Mouse (Mus musculus) embryonic facial prominence, embryonic 10.5 days (tissue): ENCODE results near the gene Ifnl2. TPM values are rescaled to one million over a fixed set of nuclear protein-coding genes. Genes with fewer than 3 reads are reported as not detected.
"Not testable (repeated sequence)": the region's sequence is repeated elsewhere in the genome, so short reads cannot be mapped to it uniquely, and the experiment has no call there.

ENCODE experiments used
- DNase-seq: peaks from one replicate; pipeline ENCODE4 v3.0.0-alpha.2; 2017; ENCODE audit warnings: low spot score
- H3K27ac ChIP-seq: fragments of 300-500 bp; sonication (generic); replicated peaks from 2 replicates; pipeline ENCODE4 v1.5.1; 2016; ENCODE audit warnings: mild to moderate bottlenecking
- H3K27me3 ChIP-seq: fragments of 300-500 bp; sonication (generic); replicated peaks from 2 replicates; pipeline ENCODE4 v1.6.1; 2016; ENCODE audit warnings: low read depth, mild to moderate bottlenecking; ENCODE audit not compliant: poor library complexity, severe bottlenecking
- H3K36me3 ChIP-seq: fragments of 300-500 bp; sonication (generic); replicated peaks from 2 replicates; pipeline ENCODE4 v1.6.1; 2016; ENCODE audit warnings: mild to moderate bottlenecking, moderate library complexity
- H3K4me1 ChIP-seq: fragments of 300-500 bp; sonication (generic); 2 replicates; pipeline ENCODE4 v1.6.1; 2016
- H3K4me3 ChIP-seq: fragments of 300-500 bp; sonication (generic); 2 replicates; pipeline ENCODE4 v1.5.1; 2016; ENCODE audit warnings: mild to moderate bottlenecking, moderate library complexity
- H3K9me3 ChIP-seq: fragments of 300-500 bp; sonication (generic); 2 replicates; pipeline ENCODE4 v1.6.1; 2016; ENCODE audit warnings: mild to moderate bottlenecking
- WGBS: fragments of 180-500 bp; shearing (Covaris S2); methylation state at CpG from one replicate; pipeline ENCODE4 v1.1.7; 2016; 5-methylcytosine and 5-hydroxymethylcytosine counted together
- polyA plus RNA-seq: library from polyadenylated mRNA; unstranded; fragments of >200 nt; fragmentation: Nextera tagmentation; extraction: Ambion mirVana; gene quantifications from 2 replicates; pipeline ENCODE4 v1.2.1, GENCODE M21; 2016

Ifnl2 gene
- polyA plus RNA-seq, 1 experiment from 2014 or later: not detected

GRCm38 (mm10) chr7:28540526-28540925, 30.3 kb upstream of the Ifnl2 start, which contains the start of gene Sycn:
TSS of gene Sycn (plus strand) at chr7:28540885.
- no peak for DNase-seq
- no peak within 1 kb of the TSS for H3K27ac ChIP-seq
- no peak within 1 kb of the TSS for H3K4me3 ChIP-seq
- 84% methylated on average over 4 of the region's 4 CpGs for WGBS
- no peaks in the 10 kb centered on the region for H3K36me3 ChIP-seq
- H3K9me3 ChIP-seq: no peaks in the 10 kb centered on the region
- H3K27me3 ChIP-seq: peaks cover 27% of the 10 kb centered on the region
- H3K4me1 ChIP-seq: peaks cover 21% of the 10 kb centered on the region

- H3K27ac ChIP-seq, H3K4me1 ChIP-seq, H3K36me3 ChIP-seq, H3K4me3 ChIP-seq, H3K9me3 ChIP-seq, DNase-seq: not testable (repeated sequence)
- H3K27me3 ChIP-seq: peaks cover 11% of the 10 kb centered on the region
- WGBS: 89% methylated on average over 6 of the region's 6 CpGs
These were observed 28.6 kb upstream of the Ifnl2 start for GRCm38 (mm10) chr7:28538886-28539285.

DNA sequence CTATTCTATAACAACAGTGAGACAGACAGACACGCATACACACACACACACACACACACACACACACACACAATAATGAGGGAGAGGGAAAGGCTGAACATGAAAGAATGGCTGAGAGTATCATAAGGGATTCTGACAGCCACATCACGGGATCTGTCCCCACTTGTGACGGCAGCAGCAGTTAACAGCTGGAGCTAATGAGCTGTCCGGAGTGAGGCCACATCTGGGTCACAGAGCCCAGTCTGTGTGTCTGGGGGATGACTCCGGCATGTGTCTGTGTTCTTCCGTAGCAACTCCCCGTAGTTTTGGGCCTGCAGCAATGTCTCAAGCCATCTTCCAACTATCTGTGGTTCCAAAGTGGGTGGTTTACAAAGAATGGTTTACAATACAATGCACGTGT, 21.8 kb upstream of the Ifnl2 start:
- no peaks in the 10 kb centered on the region for H3K9me3 ChIP-seq
- peaks cover 5% of the 10 kb centered on the region; the same call in 1 of the 2 replicates for H3K27me3 ChIP-seq
- WGBS: 59% methylated on average over 8 of the region's 8 CpGs
- no peak overlapping the region for H3K4me3 ChIP-seq
- no peak for DNase-seq
- H3K36me3 ChIP-seq: no peaks in the 10 kb centered on the region
- H3K27ac ChIP-seq: no peak overlapping the region
- H3K4me1 ChIP-seq: peaks cover 7% of the 10 kb centered on the region

DNA sequence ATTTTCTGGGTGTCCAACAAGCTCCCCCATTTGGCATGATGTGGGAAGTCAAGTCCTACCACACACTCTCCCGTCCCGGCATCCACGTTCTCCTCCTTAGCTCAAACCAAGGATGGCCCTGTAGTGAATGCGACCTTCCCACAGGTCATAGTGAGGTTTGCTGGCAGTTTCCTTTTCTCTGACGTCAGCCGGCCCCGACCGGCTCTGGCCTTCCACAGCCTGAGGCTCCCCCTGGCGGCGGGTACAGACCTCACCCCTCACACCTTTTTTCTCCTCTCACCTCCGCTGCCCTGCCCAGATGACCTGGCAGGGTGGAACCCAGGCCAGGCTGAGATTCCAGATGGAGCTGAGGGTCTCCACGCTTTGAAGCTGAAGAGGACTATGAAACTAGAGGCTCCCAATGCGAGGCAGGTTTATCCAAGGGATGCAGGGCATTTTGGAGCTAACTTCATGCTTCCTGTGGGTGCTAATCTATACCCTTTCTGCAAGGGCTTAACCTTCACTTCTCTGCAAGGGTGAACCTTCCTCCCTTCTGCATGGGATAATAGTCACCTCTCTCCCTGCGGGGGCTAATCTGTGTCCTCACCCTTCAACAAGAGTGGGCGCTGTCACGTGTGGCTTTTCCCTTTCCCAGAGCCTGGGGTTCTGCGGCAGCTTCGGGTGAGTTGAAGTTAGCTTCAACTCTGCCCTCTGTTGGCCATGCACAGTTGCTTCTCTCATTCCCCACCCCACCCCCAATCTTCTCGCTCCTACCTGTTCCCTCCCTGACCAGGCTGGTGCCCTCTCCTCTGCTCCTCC, 17.9 kb upstream of the Ifnl2 start:
- WGBS: 5% methylated on average over 19 of the region's 19 CpGs

GRCm38 (mm10) chr7:28522536-28522935, 12.3 kb upstream of the Ifnl2 start, which contains the start of gene Ifnl3:
TSS of gene Ifnl3 (plus strand) at chr7:28522836.
- not testable (repeated sequence) for H3K4me1 ChIP-seq, H3K4me3 ChIP-seq, DNase-seq, H3K27me3 ChIP-seq, H3K27ac ChIP-seq, H3K9me3 ChIP-seq, H3K36me3 ChIP-seq
- WGBS: 76% methylated on average over 5 of the region's 6 CpGs

More for the DNA sequence above, 17.9 kb upstream of the Ifnl2 start:
- H3K4me1 ChIP-seq: peaks cover 7% of the 10 kb centered on the region
- no peaks in the 10 kb centered on the region for H3K36me3 ChIP-seq
- H3K27ac ChIP-seq: no peak overlapping the region
- H3K9me3 ChIP-seq: no peaks in the 10 kb centered on the region
- H3K4me3 ChIP-seq: no peak overlapping the region
- DNase-seq: peak; percentile 88
- peaks cover 5% of the 10 kb centered on the region; the same call in 1 of the 2 replicates for H3K27me3 ChIP-seq

- H3K27me3 ChIP-seq: no peaks in the 10 kb centered on the region
- no peaks in the 10 kb centered on the region for H3K4me1 ChIP-seq
- no peak overlapping the region for H3K27ac ChIP-seq
- H3K9me3 ChIP-seq: no peaks in the 10 kb centered on the region
- 72% methylated on average over 8 of the region's 8 CpGs for WGBS
- no peaks in the 10 kb centered on the region for H3K36me3 ChIP-seq
- no peak for DNase-seq
- no peak overlapping the region for H3K4me3 ChIP-seq
These were observed 1.2 kb upstream of the Ifnl2 start for GRCm38 (mm10) chr7:28511441-28511840.

DNA sequence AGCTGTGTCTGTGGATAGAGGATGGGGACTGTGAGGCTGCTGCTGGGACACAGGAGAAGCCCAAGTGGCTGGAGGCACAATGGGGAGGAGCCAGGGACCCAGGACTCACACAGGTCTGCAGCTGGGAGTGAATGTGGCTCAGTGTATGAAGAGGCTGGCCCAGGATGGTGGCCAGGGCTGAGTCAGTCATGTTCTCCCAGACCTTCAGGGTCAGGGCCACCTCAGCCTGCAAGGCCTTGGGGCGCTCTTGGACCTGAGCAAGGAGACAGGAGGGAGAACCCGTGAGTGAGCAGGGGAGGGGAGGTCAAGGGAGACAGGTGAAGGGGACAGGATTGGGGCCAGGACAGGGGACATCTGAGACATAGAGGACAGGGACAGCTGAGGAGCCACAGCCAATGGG, 1.1 kb downstream of the Ifnl2 start:
- 70% methylated on average over 2 of the region's 2 CpGs for WGBS
- not testable (repeated sequence) for H3K9me3 ChIP-seq, H3K36me3 ChIP-seq, H3K4me1 ChIP-seq, H3K4me3 ChIP-seq, DNase-seq, H3K27ac ChIP-seq, H3K27me3 ChIP-seq

- no peaks in the 10 kb centered on the region for H3K27me3 ChIP-seq
These were observed 4.7 kb downstream of the Ifnl2 start for GRCm38 (mm10) chr7:28505585-28505984.

DNA sequence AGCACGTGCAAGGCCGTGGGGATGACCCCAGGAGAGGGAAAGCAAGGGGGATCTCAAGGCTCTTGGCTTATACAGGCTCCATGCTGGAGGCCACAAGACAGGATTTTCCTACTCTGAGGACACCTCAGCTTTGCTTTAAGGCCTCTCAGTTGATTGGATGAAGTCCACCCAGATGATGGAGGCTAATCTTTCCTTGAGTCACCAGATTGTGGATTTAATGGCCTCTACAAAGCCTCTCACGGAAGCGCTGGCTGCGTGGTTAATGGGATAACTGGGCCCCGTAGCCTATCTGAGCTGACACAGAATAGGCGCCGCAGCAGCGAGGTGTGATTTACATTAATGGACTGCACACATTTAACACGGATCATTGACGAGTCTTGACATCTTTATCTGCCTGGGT, 14.8 kb downstream of the Ifnl2 start:
- no peak overlapping the region for H3K27ac ChIP-seq
- H3K4me1 ChIP-seq: peaks cover 5% of the 10 kb centered on the region; the same call in 1 of the 2 replicates
- DNase-seq: no peak
- H3K9me3 ChIP-seq: no peaks in the 10 kb centered on the region; the same call in 1 of the 2 replicates
- WGBS: 86% methylated on average over 11 of the region's 11 CpGs
- H3K36me3 ChIP-seq: no peaks in the 10 kb centered on the region
- H3K27me3 ChIP-seq: no peaks in the 10 kb centered on the region
- H3K4me3 ChIP-seq: no peak overlapping the region

More at GRCm38 (mm10) chr7:28505585-28505984, 4.7 kb downstream of the Ifnl2 start:
- Histone ChIP-seq H3K4me1 (no peaks in the 10 kb centered on the region), H3K9me3 (peaks cover 7% of the 10 kb centered on the region; the same call in 1 of the 2 replicates), H3K27ac (no peak overlapping the region), H3K4me3 (no peak overlapping the region), H3K36me3 (no peaks in the 10 kb centered on the region)
- 10% methylated on average over 5 of the region's 5 CpGs for WGBS
- DNase-seq: peak; percentile 63

DNA sequence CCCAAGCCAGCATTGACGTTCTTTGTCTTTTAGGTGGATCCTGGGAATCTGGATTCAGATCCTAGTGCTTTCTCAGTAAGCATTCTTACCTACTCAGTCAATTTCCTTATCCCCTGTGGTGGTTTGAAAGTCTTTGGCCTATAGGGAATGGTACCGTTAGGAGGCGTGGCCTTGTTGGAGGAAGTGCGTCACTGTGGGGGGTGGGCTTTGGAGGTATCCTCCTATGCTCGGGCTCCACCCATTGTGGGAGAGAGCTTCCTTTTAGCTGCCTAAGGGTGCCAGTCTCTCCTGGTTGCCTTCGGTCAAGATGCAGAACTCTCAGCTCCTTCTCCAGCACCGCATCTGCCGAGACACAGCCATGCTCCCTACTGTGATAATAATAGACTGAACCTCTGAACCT, 17.9 kb downstream of the Ifnl2 start:
- no peaks in the 10 kb centered on the region for H3K9me3 ChIP-seq
- no peak for DNase-seq
- peaks cover 20% of the 10 kb centered on the region for H3K27me3 ChIP-seq
- H3K27ac ChIP-seq: no peak overlapping the region
- 80% methylated on average over 8 of the region's 8 CpGs for WGBS
- no peaks in the 10 kb centered on the region for H3K36me3 ChIP-seq
- H3K4me3 ChIP-seq: no peak overlapping the region
- H3K4me1 ChIP-seq: peaks cover 15% of the 10 kb centered on the region

- H3K4me3 ChIP-seq: peak overlapping the region; percentile 8; the same call in 1 of the 2 replicates
- H3K4me1 ChIP-seq: peaks cover 15% of the 10 kb centered on the region
- no peak for DNase-seq
- WGBS: 30% methylated on average over 14 of the region's 14 CpGs
- no peaks in the 10 kb centered on the region for H3K9me3 ChIP-seq
- no peaks in the 10 kb centered on the region for H3K36me3 ChIP-seq
- H3K27ac ChIP-seq: no peak overlapping the region
- H3K27me3 ChIP-seq: peaks cover 28% of the 10 kb centered on the region
These were observed 19.4 kb downstream of the Ifnl2 start for GRCm38 (mm10) chr7:28490903-28491302.

DNA sequence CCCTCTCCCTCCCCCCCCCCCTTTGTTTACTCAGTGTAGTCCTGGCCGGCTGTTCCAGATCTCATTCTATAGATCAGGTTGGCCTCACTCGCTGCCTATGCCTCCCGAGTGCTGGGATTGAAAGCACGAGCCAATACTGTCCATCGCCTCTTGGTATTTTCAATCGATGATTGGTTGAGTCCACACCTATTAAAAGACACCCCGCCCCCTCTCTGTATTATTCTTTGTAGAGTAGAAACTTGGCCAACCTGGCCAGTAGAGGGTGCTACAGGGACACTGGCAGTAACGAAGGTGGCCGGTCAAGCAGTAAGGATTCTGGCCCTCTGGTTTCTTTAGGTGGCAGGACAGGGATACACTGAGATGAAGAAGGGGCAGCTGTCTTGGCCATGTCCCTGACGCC, 19.8 kb downstream of the Ifnl2 start:
- 4% methylated on average over 10 of the region's 10 CpGs for WGBS
- H3K36me3 ChIP-seq: no peaks in the 10 kb centered on the region
- H3K27me3 ChIP-seq: peaks cover 28% of the 10 kb centered on the region
- peak; percentile 70 for DNase-seq
- H3K4me3 ChIP-seq: peak overlapping the region; percentile 8; the same call in 1 of the 2 replicates
- H3K9me3 ChIP-seq: no peaks in the 10 kb centered on the region
- H3K27ac ChIP-seq: no peak overlapping the region
- H3K4me1 ChIP-seq: peaks cover 15% of the 10 kb centered on the region

DNA sequence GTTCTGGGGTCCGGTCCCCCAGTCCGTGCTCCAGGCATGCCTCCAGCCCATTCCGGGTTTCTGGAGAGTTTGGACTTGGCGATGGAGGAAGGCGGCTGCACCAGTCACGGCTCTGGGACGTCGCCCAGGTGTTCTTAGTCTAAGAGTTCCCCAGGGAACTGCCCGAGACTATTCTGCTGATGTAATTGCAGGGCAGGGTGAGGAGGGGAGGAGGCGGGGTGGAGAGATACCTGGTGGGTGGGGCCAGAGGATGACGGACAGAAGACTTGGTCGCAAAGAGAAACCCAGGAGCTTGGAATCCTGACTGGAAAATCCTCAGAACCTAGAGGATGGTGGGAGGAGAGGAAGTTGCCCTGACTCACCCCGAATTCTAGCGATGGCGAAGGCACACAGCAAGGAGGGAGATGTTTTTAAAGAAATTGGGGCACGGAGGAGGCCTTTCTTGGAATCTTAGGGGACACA, 22.2 kb downstream of the Ifnl2 start:
- Histone ChIP-seq H3K27me3 (peaks cover 28% of the 10 kb centered on the region), H3K36me3 (no peaks in the 10 kb centered on the region), H3K27ac (no peak overlapping the region), H3K4me1 (peaks cover 22% of the 10 kb centered on the region), H3K9me3 (no peaks in the 10 kb centered on the region), H3K4me3 (peak overlapping the region; percentile 48)
- DNase-seq: peak; percentile 50
- WGBS: 4% methylated on average over 16 of the region's 16 CpGs
